Mouse (Mus musculus): ENCODE results near the gene Tmem135. TPM values are rescaled to one million over a fixed set of nuclear protein-coding genes. Genes with fewer than 3 reads are reported as not detected.

Tmem135 gene
- polyA plus RNA-seq, 1 experiment from 2014 or later: 14.4 TPM

GRCm38 (mm10) chr7:89205402-89205801, 198.6 kb downstream of the Tmem135 start:
- Histone ChIP-seq H3K27ac (replicated peaks) (no peak overlapping the region), H3K4me3 (no peak overlapping the region), H3K27me3 (ENCODE audit: low read depth, poor library complexity, severe bottlenecking) (no peaks in the 10 kb centered on the region), H3K9me3 (replicated peaks) (no peaks in the 10 kb centered on the region), H3K4me1 (peaks cover 3% of the 10 kb centered on the region), H3K36me3 (no peaks in the 10 kb centered on the region)
- whole genome bisulfite sequencing: 82% methylated on average over 1 of the region's 1 CpGs
- no peak for DNase-seq (ENCODE audit: low spot score)

- H3K4me3 ChIP-seq: no peak overlapping the region
- no peaks in the 10 kb centered on the region for H3K27me3 ChIP-seq (ENCODE audit: low read depth, poor library complexity, severe bottlenecking)
- no peak overlapping the region for H3K27ac ChIP-seq (replicated peaks)
- DNase-seq (ENCODE audit: low spot score): no peak
- H3K9me3 ChIP-seq (replicated peaks): no peaks in the 10 kb centered on the region
- 92% methylated on average over 5 of the region's 5 CpGs for WGBS
- no peaks in the 10 kb centered on the region for H3K36me3 ChIP-seq
- no peaks in the 10 kb centered on the region for H3K4me1 ChIP-seq
Measured at GRCm38 (mm10) chr7:89203144-89203543, 200.9 kb downstream of the Tmem135 start.

- Histone ChIP-seq H3K27ac (replicated peaks) (no peak overlapping the region), H3K36me3 (no peaks in the 10 kb centered on the region), H3K4me3 (no peak overlapping the region), H3K27me3 (ENCODE audit: low read depth, poor library complexity, severe bottlenecking) (no peaks in the 10 kb centered on the region), H3K4me1 (no peaks in the 10 kb centered on the region), H3K9me3 (replicated peaks) (no peaks in the 10 kb centered on the region)
- no peak for DNase-seq (ENCODE audit: low spot score)
Measured at GRCm38 (mm10) chr7:89201954-89202353, 202.1 kb downstream of the Tmem135 start.

- WGBS: 92% methylated on average over 4 of the region's 4 CpGs
- Histone ChIP-seq H3K27me3 (ENCODE audit: low read depth, poor library complexity, severe bottlenecking) (no peaks in the 10 kb centered on the region), H3K4me3 (no peak overlapping the region), H3K36me3 (no peaks in the 10 kb centered on the region), H3K27ac (replicated peaks) (no peak overlapping the region), H3K9me3 (replicated peaks) (no peaks in the 10 kb centered on the region), H3K4me1 (peaks cover 17% of the 10 kb centered on the region)
- no peak for DNase-seq (ENCODE audit: low spot score)
Measured at GRCm38 (mm10) chr7:89198499-89198898, 205.5 kb downstream of the Tmem135 start.

GRCm38 (mm10) chr7:89193459-89193858, 210.6 kb downstream of the Tmem135 start:
- Histone ChIP-seq H3K36me3 (no peaks in the 10 kb centered on the region), H3K27ac (replicated peaks) (no peak overlapping the region), H3K9me3 (replicated peaks) (no peaks in the 10 kb centered on the region), H3K4me3 (no peak overlapping the region), H3K27me3 (ENCODE audit: low read depth, poor library complexity, severe bottlenecking) (no peaks in the 10 kb centered on the region), H3K4me1 (peaks cover 17% of the 10 kb centered on the region)
- no peak for DNase-seq (ENCODE audit: low spot score)
- 91% methylated on average over 5 of the region's 5 CpGs for WGBS

GRCm38 (mm10) chr7:89183928-89184327, 220.1 kb downstream of the Tmem135 start:
- Histone ChIP-seq H3K27ac (replicated peaks) (no peak overlapping the region), H3K4me1 (no peaks in the 10 kb centered on the region), H3K9me3 (replicated peaks) (no peaks in the 10 kb centered on the region), H3K4me3 (no peak overlapping the region), H3K27me3 (ENCODE audit: low read depth, poor library complexity, severe bottlenecking) (no peaks in the 10 kb centered on the region), H3K36me3 (no peaks in the 10 kb centered on the region)
- no peak for DNase-seq (ENCODE audit: low spot score)
- 84% methylated on average over 4 of the region's 4 CpGs for WGBS

- Histone ChIP-seq H3K4me1 (no peaks in the 10 kb centered on the region), H3K9me3 (replicated peaks) (no peaks in the 10 kb centered on the region), H3K27ac (replicated peaks) (no peak overlapping the region), H3K27me3 (ENCODE audit: low read depth, poor library complexity, severe bottlenecking) (no peaks in the 10 kb centered on the region), H3K36me3 (no peaks in the 10 kb centered on the region), H3K4me3 (no peak overlapping the region)
- no peak for DNase-seq (ENCODE audit: low spot score)
- WGBS: 86% methylated on average over 5 of the region's 5 CpGs
Measured at GRCm38 (mm10) chr7:89182943-89183342, 221.1 kb downstream of the Tmem135 start.

GRCm38 (mm10) chr7:89181285-89181684, 222.7 kb downstream of the Tmem135 start:
- Histone ChIP-seq H3K9me3 (replicated peaks) (no peaks in the 10 kb centered on the region), H3K4me1 (no peaks in the 10 kb centered on the region), H3K27ac (replicated peaks) (no peak overlapping the region), H3K4me3 (no peak overlapping the region), H3K36me3 (no peaks in the 10 kb centered on the region), H3K27me3 (ENCODE audit: low read depth, poor library complexity, severe bottlenecking) (no peaks in the 10 kb centered on the region)
- DNase-seq (ENCODE audit: low spot score): no peak
- WGBS: 39% methylated on average over 1 of the region's 1 CpGs

GRCm38 (mm10) chr7:89178601-89179000, 225.4 kb downstream of the Tmem135 start:
- H3K4me3 ChIP-seq: no peak overlapping the region
- H3K36me3 ChIP-seq: no peaks in the 10 kb centered on the region
- H3K4me1 ChIP-seq: no peaks in the 10 kb centered on the region

GRCm38 (mm10) chr7:89177926-89178325, 226.1 kb downstream of the Tmem135 start:
- H3K4me3 ChIP-seq: no peak overlapping the region
- no peaks in the 10 kb centered on the region for H3K9me3 ChIP-seq (replicated peaks)

More at GRCm38 (mm10) chr7:89178601-89179000, 225.4 kb downstream of the Tmem135 start:
- 90% methylated on average over 2 of the region's 2 CpGs for WGBS
- H3K27ac ChIP-seq (replicated peaks): no peak overlapping the region
- no peaks in the 10 kb centered on the region for H3K27me3 ChIP-seq (ENCODE audit: low read depth, poor library complexity, severe bottlenecking)
- no peaks in the 10 kb centered on the region for H3K9me3 ChIP-seq (replicated peaks)
- no peak for DNase-seq (ENCODE audit: low spot score)

GRCm38 (mm10) chr7:89174430-89174829, 229.6 kb downstream of the Tmem135 start:
- no peaks in the 10 kb centered on the region for H3K4me1 ChIP-seq
- 90% methylated on average over 4 of the region's 4 CpGs for WGBS
- no peak overlapping the region for H3K4me3 ChIP-seq
- no peaks in the 10 kb centered on the region for H3K36me3 ChIP-seq
- no peaks in the 10 kb centered on the region for H3K27me3 ChIP-seq (ENCODE audit: low read depth, poor library complexity, severe bottlenecking)
- no peak overlapping the region for H3K27ac ChIP-seq (replicated peaks)
- no peak for DNase-seq (ENCODE audit: low spot score)
- H3K9me3 ChIP-seq (replicated peaks): no peaks in the 10 kb centered on the region

More at GRCm38 (mm10) chr7:89177926-89178325, 226.1 kb downstream of the Tmem135 start:
- Histone ChIP-seq H3K36me3 (no peaks in the 10 kb centered on the region), H3K27ac (replicated peaks) (no peak overlapping the region), H3K4me1 (no peaks in the 10 kb centered on the region), H3K27me3 (ENCODE audit: low read depth, poor library complexity, severe bottlenecking) (no peaks in the 10 kb centered on the region)
- DNase-seq (ENCODE audit: low spot score): no peak

- WGBS: 80% methylated on average over 1 of the region's 1 CpGs
- H3K9me3 ChIP-seq (replicated peaks): no peaks in the 10 kb centered on the region
- H3K27ac ChIP-seq (replicated peaks): no peak overlapping the region
- H3K27me3 ChIP-seq (ENCODE audit: low read depth, poor library complexity, severe bottlenecking): no peaks in the 10 kb centered on the region
- no peaks in the 10 kb centered on the region for H3K36me3 ChIP-seq
- no peak overlapping the region for H3K4me3 ChIP-seq
- H3K4me1 ChIP-seq: no peaks in the 10 kb centered on the region
- no peak for DNase-seq (ENCODE audit: low spot score)
Measured at GRCm38 (mm10) chr7:89173018-89173417, 231.0 kb downstream of the Tmem135 start.

- Histone ChIP-seq H3K36me3 (no peaks in the 10 kb centered on the region), H3K9me3 (replicated peaks) (no peaks in the 10 kb centered on the region), H3K4me3 (no peak overlapping the region), H3K27me3 (ENCODE audit: low read depth, poor library complexity, severe bottlenecking) (no peaks in the 10 kb centered on the region), H3K27ac (replicated peaks) (no peak overlapping the region), H3K4me1 (no peaks in the 10 kb centered on the region)
- 91% methylated on average over 4 of the region's 4 CpGs for WGBS
- DNase-seq (ENCODE audit: low spot score): no peak
Measured at GRCm38 (mm10) chr7:89171790-89172467, 232.1 kb downstream of the Tmem135 start.

GRCm38 (mm10) chr7:89168606-89169005, 235.4 kb downstream of the Tmem135 start:
- peak; percentile 64 for DNase-seq (ENCODE audit: low spot score)
- no peaks in the 10 kb centered on the region for H3K27me3 ChIP-seq (ENCODE audit: low read depth, poor library complexity, severe bottlenecking)
- H3K9me3 ChIP-seq (replicated peaks): no peaks in the 10 kb centered on the region
- H3K4me3 ChIP-seq: no peak overlapping the region
- peaks cover 5% of the 10 kb centered on the region for H3K4me1 ChIP-seq
- H3K36me3 ChIP-seq: no peaks in the 10 kb centered on the region
- no peak overlapping the region for H3K27ac ChIP-seq (replicated peaks)
- 39% methylated on average over 2 of the region's 2 CpGs for WGBS

All from midbrain, embryonic 10.5 days (tissue).